Mouse (Mus musculus) adrenal gland, adult (tissue): ENCODE results near the gene Fam240a.

ENCODE experiments used
- DNase-seq, 2 experiments: peaks; one replicate each; pipeline ENCODE4 v3.0.0; 2022 to 2023; ENCODE audit warnings: low spot score in 1 of 2; ENCODE audit not compliant: inconsistent age in 2 of 2

Gene Fam240a

GRCm38 (mm10) chr9:110945926-110946325 is 29.3 kb upstream of the Fam240a start, which contains the start of gene Tdgf1:
Tdgf1 (minus strand) TSS chr9:110946158.
- no peak for DNase-seq

DNA sequence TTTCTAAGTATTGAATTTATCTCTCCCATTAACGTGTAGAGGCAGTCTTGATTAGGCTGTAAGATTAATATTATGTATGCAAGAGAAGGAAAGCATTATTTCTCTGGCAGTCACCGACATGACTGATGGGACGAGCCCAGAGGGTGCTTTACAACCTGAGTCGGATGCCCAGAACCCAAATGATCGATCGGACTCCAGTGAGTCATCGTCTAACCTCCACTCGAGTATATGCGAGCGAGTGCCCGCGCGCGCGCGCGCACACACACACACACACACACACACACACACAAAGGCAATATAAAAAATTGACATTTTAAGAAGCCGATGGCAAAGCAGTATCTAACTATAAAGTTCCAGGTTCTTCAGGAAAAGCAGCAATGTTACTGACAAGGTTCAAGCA is 28.7 kb upstream of the Fam240a start:
- no peak for DNase-seq

- DNase-seq: peak in 1 of 2 experiments; percentile 62
Observed at GRCm38 (mm10) chr9:110944265-110944664, 27.6 kb upstream of the Fam240a start.

GRCm38 (mm10) chr9:110937506-110938490 is 21.1 kb upstream of the Fam240a start:
- DNase-seq: peak; percentile 73 to 88

GRCm38 (mm10) chr9:110935941-110936340 is 19.3 kb upstream of the Fam240a start:
- no peak for DNase-seq

- DNase-seq: no peak
Observed at GRCm38 (mm10) chr9:110933850-110934437, 17.3 kb upstream of the Fam240a start.

GRCm38 (mm10) chr9:110931573-110931972 is 14.9 kb upstream of the Fam240a start:
- DNase-seq: no peak

DNA sequence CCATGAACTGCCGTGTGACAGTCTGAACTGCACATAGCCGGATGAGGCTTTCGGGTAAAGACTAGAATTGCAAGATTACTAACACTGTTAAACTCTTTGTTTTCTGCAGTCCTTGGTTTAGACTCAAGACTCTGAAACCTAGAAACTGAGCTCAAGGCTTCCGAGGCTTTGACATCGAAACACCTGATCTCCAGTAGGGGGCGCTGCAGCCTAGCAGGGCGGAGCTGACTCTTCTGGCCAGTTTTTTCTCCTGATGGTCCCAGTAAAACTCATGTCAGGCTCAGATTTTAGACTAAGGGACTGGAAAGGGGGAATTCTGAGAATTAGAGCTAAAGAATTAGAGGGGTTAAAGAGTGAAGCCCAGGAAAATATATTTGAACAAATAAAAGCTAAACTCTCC is 6.1 kb upstream of the Fam240a start:
- peak; percentile 68 to 90 for DNase-seq

- DNase-seq: no peak
Observed at GRCm38 (mm10) chr9:110920665-110921419, 4.2 kb upstream of the Fam240a start.

DNA sequence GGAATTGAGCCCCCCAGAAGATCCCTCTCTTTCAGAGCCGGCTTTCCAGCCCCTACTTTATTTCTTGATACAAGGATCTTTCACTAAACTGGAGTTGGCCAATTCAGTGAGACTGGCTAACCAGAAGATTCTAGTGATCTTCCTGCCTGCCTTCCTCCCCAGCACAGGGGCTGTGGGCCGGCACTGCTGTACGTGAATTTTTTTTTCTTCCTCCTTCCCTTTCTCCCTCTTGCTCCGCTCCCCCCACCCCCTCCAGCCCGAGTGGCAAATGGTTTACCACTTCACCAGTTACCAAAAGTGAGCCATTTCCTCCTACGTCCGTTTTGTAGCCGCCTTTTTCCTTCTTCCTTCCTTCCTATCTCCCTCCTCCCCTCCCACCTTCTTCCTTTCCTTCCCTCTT is 1.2 kb downstream of the Fam240a start:
- DNase-seq: no peak

GRCm38 (mm10) chr9:110914631-110915236 is 1.9 kb downstream of the Fam240a start:
- DNase-seq: no peak

- DNase-seq: no peak
Observed at GRCm38 (mm10) chr9:110909371-110909967, 7.2 kb downstream of the Fam240a start.

DNA sequence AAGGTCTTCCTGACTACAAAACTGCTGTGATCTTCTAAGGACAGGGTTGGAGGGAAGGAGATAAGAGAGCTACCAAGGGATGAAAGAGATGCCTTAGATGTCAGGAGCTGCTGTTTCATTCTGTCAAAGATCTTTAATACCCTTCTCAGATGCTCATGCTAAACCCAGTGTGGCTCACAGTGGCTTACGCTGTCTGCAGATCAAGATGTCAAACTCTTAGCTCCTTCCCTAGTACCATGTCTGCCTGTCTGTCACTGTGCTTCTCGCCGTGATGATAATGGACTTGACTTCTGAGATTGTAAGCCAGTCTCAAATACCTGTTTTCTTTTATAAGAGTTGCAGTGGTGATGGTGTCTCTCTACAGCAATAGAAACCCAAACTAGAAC is 8.0 kb downstream of the Fam240a start:
- no peak for DNase-seq

DNA sequence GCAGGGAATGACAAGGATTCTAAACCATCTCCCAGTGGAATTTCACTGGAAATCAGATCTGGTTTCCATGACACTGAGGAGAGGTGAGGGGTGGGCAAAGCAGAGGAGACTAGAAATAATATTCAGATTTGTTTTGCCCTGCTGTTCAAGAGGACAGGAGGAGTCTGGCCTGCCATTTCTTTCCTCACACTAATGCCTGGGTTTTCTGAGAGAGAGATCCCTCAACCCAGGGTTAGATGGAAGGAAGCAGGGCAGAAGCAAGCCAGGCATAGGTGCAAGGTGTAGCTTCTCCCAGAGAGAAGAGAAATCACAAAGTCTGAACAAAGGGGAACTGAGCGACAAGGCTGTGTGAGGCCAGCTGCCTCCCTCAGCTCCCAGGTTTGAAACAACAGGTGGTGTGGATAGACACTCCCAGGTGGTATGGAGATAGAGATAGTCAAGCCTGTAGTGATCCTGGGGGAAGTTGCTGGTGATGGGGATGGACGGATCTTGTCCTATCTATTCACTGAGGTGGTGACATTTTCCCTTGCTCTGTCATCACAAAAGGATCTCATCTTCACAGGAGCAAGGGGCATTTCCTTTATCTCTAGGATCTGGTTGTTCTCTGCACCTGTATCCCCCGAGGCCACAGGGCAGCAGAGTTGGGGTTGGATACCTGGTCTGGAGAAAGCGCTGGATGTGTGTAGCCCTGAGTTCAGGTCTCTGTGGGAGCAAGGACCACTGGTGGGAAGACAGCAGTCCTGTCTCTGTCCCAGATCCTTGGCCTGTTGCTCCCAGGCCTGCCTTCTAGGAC is 8.6 kb downstream of the Fam240a start:
- no peak for DNase-seq

DNA sequence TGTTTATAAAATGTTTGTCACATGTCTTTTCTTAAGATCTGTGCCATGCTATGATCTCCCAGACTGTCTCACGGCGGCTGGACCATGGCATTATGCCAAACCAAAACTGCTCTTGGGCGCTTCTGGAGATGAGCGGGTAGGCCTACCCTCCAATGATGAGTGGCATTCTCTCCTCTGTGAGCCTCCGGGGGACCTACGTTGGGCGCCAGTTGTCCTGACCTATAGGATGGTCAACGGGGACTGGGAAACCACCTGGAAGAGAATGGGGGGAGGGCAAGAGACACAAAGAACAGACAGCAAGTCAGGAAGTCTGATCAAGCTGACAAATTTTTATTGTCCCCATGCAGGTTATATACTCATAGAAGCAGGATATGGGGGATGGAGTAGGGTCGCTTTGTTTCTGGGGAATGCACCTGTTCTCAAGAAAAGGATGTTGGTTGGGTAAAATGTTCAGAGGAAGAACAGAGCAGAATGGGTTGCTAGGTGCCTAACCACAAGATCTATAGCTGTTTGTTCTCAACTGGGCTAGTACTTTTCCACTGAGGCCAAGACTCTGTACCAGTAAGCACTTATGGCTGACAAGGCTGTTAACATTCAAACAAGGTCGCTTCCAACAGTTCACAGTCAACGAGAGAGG is 9.3 kb downstream of the Fam240a start:
- no peak for DNase-seq

DNA sequence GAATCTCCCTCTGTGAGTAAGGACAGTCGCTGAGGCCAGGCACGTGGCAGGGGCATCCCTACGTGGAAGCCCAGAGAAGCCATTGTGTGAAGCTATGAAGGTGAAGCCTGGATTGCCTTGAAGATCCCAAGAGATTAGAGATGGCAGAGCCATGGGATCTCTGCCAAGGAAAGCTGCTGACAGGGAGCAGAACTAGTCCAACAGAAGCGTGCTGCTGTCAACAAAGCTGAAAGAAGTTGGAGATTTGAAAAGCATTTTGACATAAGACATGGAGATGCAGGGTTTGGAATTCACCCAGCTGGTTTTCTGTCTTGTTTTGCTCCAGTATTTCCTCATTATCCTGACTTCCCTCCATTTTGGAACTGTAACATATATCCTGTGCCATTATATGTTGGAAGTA is 14.4 kb downstream of the Fam240a start:
- peak in 1 of 2 experiments; percentile 48 for DNase-seq

DNA sequence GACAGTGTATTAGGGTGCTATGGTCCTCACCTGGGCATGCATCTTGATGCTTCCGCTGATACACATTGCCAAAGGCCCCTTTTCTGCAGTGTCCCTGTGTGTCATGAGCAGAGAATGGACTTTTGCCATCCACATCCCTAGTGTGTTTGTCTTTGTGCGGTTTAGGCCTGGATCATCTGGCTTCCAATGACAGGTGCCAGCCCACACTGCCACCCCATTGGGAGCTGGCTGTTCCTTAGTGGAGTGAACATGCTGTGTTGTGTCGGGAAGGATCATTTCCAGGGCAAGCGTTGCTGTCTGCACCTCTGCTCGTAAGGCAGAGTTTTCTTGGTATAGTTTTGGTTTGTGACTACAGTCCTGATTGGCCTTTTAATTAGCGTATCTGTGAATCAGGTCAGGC is 15.5 kb downstream of the Fam240a start:
- no peak for DNase-seq

- no peak for DNase-seq
Observed at GRCm38 (mm10) chr9:110899451-110900008, 17.1 kb downstream of the Fam240a start.

DNA sequence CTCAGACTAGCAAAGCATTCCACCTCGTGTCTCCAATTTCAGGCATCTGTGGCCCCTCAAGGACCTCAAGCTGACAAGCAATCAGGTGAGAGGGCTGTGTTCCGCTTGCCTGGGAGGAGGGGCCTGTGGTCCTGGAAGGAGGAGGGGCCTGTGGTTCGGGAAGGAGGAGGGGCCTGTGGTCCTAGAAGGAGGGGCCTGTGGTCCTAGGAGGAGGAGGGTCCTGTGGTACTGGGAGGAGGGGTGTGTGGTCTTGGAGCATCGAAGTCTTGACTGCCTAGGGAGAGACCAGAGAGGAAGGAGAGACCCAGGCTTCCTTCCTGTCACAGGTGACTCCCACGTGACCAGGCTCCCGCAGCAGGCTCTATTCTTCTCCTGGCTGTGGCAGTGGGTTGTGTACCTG is 20.1 kb downstream of the Fam240a start:
- DNase-seq: no peak
